Mouse (Mus musculus) adrenal gland, adult 8-10 months (tissue): ENCODE results near the gene Bckdha. TPM values are rescaled to one million over a fixed set of nuclear protein-coding genes. Genes with fewer than 3 reads are reported as not detected.

Experiments used
- DNase-seq: peaks from one replicate; pipeline ENCODE4 v3.0.0; 2022
- total RNA-seq, 4 experiments: library from RNA; stranded (reverse); gene quantifications; 2 replicates each; pipeline ENCODE4 v1.2.4; 2022

Bckdha gene
- total RNA-seq, 4 experiments from 2014 or later, result 139 to 212 (median 169) TPM

- no peak for DNase-seq
Observed at GRCm38 (mm10) chr7:25644631-25645030, 14.2 kb downstream of the Bckdha start.

- no peak for DNase-seq
Observed at GRCm38 (mm10) chr7:25644136-25644535, 14.6 kb downstream of the Bckdha start.

- DNase-seq, result no peak
Observed at GRCm38 (mm10) chr7:25639754-25640153, 19.0 kb downstream of the Bckdha start.

- DNase-seq, result no peak
Observed at GRCm38 (mm10) chr7:25637099-25637498, 21.7 kb downstream of the Bckdha start.

- DNase-seq, result no peak
Observed at GRCm38 (mm10) chr7:25636373-25636772, 22.4 kb downstream of the Bckdha start.

GRCm38 (mm10) chr7:25632679-25633078, 26.1 kb downstream of the Bckdha start:
- no peak for DNase-seq

- DNase-seq, result no peak
Observed at GRCm38 (mm10) chr7:25628323-25628620, 30.5 kb downstream of the Bckdha start.

- no peak for DNase-seq
Observed at GRCm38 (mm10) chr7:25627431-25628322, 31.1 kb downstream of the Bckdha start.

- DNase-seq, result no peak
Observed at GRCm38 (mm10) chr7:25626509-25627430, 32.0 kb downstream of the Bckdha start, which contains the start of gene B3gnt8. B3gnt8 (plus strand) TSS chr7:25626654.

GRCm38 (mm10) chr7:25625594-25626250, 33.1 kb downstream of the Bckdha start:
- no peak for DNase-seq

GRCm38 (mm10) chr7:25624851-25625250, 33.9 kb downstream of the Bckdha start:
- no peak for DNase-seq

GRCm38 (mm10) chr7:25623857-25624370, 34.9 kb downstream of the Bckdha start:
- DNase-seq, result no peak

- no peak for DNase-seq
Observed at GRCm38 (mm10) chr7:25620751-25621150, 38.0 kb downstream of the Bckdha start.

- no peak for DNase-seq
Observed at GRCm38 (mm10) chr7:25620101-25620500, 38.7 kb downstream of the Bckdha start.

- no peak for DNase-seq
Observed at GRCm38 (mm10) chr7:25619722-25619991, 39.1 kb downstream of the Bckdha start.

- DNase-seq, result peak; percentile 93
Observed at GRCm38 (mm10) chr7:25618865-25619721, 39.7 kb downstream of the Bckdha start, which contains the start of gene Dmac2. Dmac2 (plus strand) TSS chr7:25619414.

- DNase-seq, result no peak
Observed at GRCm38 (mm10) chr7:25617376-25618160, 41.2 kb downstream of the Bckdha start.

- DNase-seq, result no peak
Observed at GRCm38 (mm10) chr7:25615706-25616011, 43.1 kb downstream of the Bckdha start, which contains the start of gene Erich4. Erich4 (minus strand) TSS chr7:25615892.

GRCm38 (mm10) chr7:25614831-25615705, 43.7 kb downstream of the Bckdha start:
- no peak for DNase-seq

- no peak for DNase-seq
Observed at GRCm38 (mm10) chr7:25614086-25614485, 44.7 kb downstream of the Bckdha start.
